Mouse (Mus musculus): ENCODE data around the gene Osbpl2. TPM values are rescaled to one million over a fixed set of nuclear protein-coding genes. Genes with fewer than 3 reads are reported as not detected.

Osbpl2 gene
- total RNA-seq (2021) = 36.1 and 36.2 TPM in 2 replicates
- long read RNA-seq, experiment 1, transcript Osbpl2-201 (14 exons, 2,805 nt) = major isoform, 55 of 112 reads
- long read RNA-seq, experiment 1, partial matches to known transcripts = 36 of 112 reads
- long read RNA-seq, experiment 1, other reads (novel, unspliced or antisense) = 21 of 112 reads
- long read RNA-seq, experiment 2, transcript Osbpl2-201 (14 exons, 2,805 nt) = major isoform, 48 of 72 reads
- long read RNA-seq, experiment 2, partial matches to known transcripts = 16 of 72 reads
- long read RNA-seq, experiment 2, other reads (novel, unspliced or antisense) = 7 of 72 reads

- peak; percentile 100 for DNase-seq
Observed at GRCm38 (mm10) chr2:180118661-180119438, at the start of gene Osbpl2. Gene Osbpl2 (plus strand): TSS chr2:180119306.

GRCm38 (mm10) chr2:180069770-180070480 lies 49.2 kb upstream of the Osbpl2 start:
- no peak for DNase-seq

- DNase-seq = peak; percentile 97
Observed at GRCm38 (mm10) chr2:180070481-180071453, 48.3 kb upstream of the Osbpl2 start, which contains the start of gene Mtg2. Gene Mtg2 (plus strand): TSS chr2:180070588.

GRCm38 (mm10) chr2:180071671-180072070 lies 47.4 kb upstream of the Osbpl2 start:
- no peak for DNase-seq

- DNase-seq = no peak
Observed at GRCm38 (mm10) chr2:180072886-180073285, 46.2 kb upstream of the Osbpl2 start.

GRCm38 (mm10) chr2:180077622-180078021 lies 41.5 kb upstream of the Osbpl2 start:
- no peak for DNase-seq

- DNase-seq = no peak
Observed at GRCm38 (mm10) chr2:180080680-180081079, 38.4 kb upstream of the Osbpl2 start.

- DNase-seq = no peak
Observed at GRCm38 (mm10) chr2:180083063-180083462, 36.0 kb upstream of the Osbpl2 start.

- DNase-seq = no peak
Observed at GRCm38 (mm10) chr2:180084565-180084964, 34.5 kb upstream of the Osbpl2 start.

GRCm38 (mm10) chr2:180085926-180086636 lies 33.0 kb upstream of the Osbpl2 start:
- DNase-seq = no peak

GRCm38 (mm10) chr2:180086637-180087027 lies 32.5 kb upstream of the Osbpl2 start:
- no peak for DNase-seq

GRCm38 (mm10) chr2:180087472-180087871 lies 31.6 kb upstream of the Osbpl2 start:
- no peak for DNase-seq

- DNase-seq = no peak
Observed at GRCm38 (mm10) chr2:180090285-180090684, 28.8 kb upstream of the Osbpl2 start.

- no peak for DNase-seq
Observed at GRCm38 (mm10) chr2:180095711-180096110, 23.4 kb upstream of the Osbpl2 start.

- no peak for DNase-seq
Observed at GRCm38 (mm10) chr2:180097585-180097984, 21.5 kb upstream of the Osbpl2 start.

- no peak for DNase-seq
Observed at GRCm38 (mm10) chr2:180098167-180098566, 20.9 kb upstream of the Osbpl2 start.

- DNase-seq = no peak
Observed at GRCm38 (mm10) chr2:180099529-180099928, 19.6 kb upstream of the Osbpl2 start.

GRCm38 (mm10) chr2:180103151-180103977 lies 15.7 kb upstream of the Osbpl2 start:
- DNase-seq = no peak

GRCm38 (mm10) chr2:180103978-180104658 lies 15.0 kb upstream of the Osbpl2 start, which contains the start of gene Hrh3:
Gene Hrh3 (minus strand): TSS chr2:180104488.
- DNase-seq = peak; percentile 90
